Mouse (Mus musculus): ENCODE data around the gene Uqcc1. TPM values are rescaled to one million over a fixed set of nuclear protein-coding genes. Genes with fewer than 3 reads are reported as not detected.
A peak's percentile ranks its signal among the peaks of the same experiment; 100 is the strongest.

Uqcc1 gene
- polyA plus RNA-seq, 1 experiment from 2014 or later: 65.6 TPM

DNA sequence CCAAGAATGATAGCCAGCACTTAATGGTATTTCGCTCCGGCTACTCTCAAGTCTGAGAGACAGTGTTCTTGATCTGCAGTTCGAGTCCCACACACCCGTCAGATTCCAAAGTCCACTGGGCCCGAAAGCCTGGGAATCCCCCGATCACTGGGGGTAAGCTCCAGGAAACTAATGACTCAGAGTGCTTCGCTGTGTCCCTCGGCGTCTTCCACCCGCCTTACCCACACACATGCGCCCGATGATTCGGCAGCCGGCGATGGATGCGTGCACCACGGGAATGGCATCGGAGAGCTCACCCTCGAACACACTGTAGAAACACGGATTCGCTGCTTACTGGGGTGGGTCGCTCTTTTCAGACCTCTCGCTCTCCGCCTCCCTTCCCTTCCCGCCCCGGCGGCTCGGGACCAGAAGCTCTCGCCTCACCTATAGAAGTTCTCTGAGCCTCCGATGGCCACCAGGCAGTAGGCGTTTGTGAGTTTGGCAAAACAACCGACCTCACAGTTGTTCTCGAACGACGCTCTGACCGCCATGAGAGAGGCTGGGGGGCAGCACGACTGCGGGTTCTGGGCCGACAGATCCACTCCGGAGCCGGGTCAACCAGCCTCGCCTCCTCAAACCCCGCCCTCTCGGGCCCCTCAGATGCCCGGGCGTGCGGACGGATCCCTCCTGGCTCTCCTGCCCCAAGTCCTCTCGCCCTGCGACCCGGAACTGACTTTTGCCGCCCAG lies 104.0 kb downstream of the Uqcc1 start:
- 2% methylated on average over 52 of the region's 52 CpGs for WGBS
- ATAC-seq (ENCODE audit: insufficient number of reproducible peaks, low FRiP score, low TSS enrichment, low read depth): peak; percentile 21
- Histone ChIP-seq H3K4me3 (replicated peaks) (peak overlapping the region; percentile 85), H3K9ac (peak overlapping the region; percentile 87), H3K9me3 (replicated peaks) (no peaks in the 10 kb centered on the region), H3K27me3 (no peaks in the 10 kb centered on the region), H3K27ac (replicated peaks) (peak overlapping the region; percentile 94), H3K36me3 (peaks cover 31% of the 10 kb centered on the region), H3K4me1 (peaks cover 18% of the 10 kb centered on the region), H3K4me2 (replicated peaks) (peak overlapping the region; percentile 82)

DNA sequence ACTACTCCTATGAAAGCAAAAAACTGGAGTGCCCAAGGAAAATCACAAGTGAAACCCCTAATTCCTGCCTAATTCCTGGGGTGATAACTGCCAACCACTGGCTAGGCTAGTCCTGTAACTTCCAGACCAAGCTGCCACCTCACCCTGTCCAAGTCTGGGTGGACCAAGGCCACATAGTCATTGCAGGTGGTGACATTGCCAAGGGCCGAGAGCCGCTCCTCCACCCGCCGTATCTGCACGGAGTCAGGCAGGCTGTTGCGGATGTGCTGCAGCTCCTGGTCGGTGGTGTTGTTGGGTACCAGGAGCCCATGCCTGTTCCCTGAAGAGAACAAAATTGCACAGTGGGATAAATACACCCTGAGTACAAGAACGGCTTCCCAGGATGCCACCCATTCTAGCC lies 106.4 kb downstream of the Uqcc1 start:
- whole genome bisulfite sequencing: 93% methylated on average over 8 of the region's 8 CpGs

DNA sequence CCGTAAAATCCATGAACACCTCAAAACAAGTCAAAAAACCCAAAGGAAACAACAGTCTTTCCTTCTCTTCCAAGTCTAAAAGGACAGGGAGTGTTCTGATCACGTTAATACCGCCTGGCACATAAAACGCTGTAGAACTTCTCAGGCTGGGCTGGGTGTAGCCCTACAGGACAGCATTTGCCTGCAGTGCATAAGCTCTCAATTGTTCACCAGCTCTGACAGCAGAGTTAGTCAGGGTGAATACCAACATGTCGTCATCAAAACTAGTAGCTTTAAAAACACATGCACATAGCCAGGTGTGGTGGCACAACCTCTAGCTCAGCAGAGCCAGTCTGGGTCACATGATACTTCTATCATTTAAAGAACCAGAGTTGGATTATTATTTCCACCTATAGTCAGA lies 109.3 kb downstream of the Uqcc1 start:
- no peaks in the 10 kb centered on the region for H3K9me3 ChIP-seq (replicated peaks)
- H3K4me3 ChIP-seq (replicated peaks): no peak overlapping the region
- no peak for ATAC-seq (ENCODE audit: insufficient number of reproducible peaks, low FRiP score, low TSS enrichment, low read depth)
- no peaks in the 10 kb centered on the region for H3K27me3 ChIP-seq
- 79% methylated on average over 5 of the region's 5 CpGs for WGBS
- H3K36me3 ChIP-seq: peaks cover 46% of the 10 kb centered on the region
- H3K4me1 ChIP-seq: peaks cover 25% of the 10 kb centered on the region
- no peak overlapping the region for H3K9ac ChIP-seq
- H3K27ac ChIP-seq (replicated peaks): no peak overlapping the region
- H3K4me2 ChIP-seq (replicated peaks): no peak overlapping the region

More for the DNA sequence above, 106.4 kb downstream of the Uqcc1 start:
- Histone ChIP-seq H3K4me1 (peaks cover 25% of the 10 kb centered on the region), H3K36me3 (peaks cover 46% of the 10 kb centered on the region), H3K4me3 (replicated peaks) (no peak overlapping the region), H3K27me3 (no peaks in the 10 kb centered on the region), H3K9me3 (replicated peaks) (no peaks in the 10 kb centered on the region), H3K4me2 (replicated peaks) (no peak overlapping the region), H3K27ac (replicated peaks) (no peak overlapping the region), H3K9ac (no peak overlapping the region)
- ATAC-seq (ENCODE audit: insufficient number of reproducible peaks, low FRiP score, low TSS enrichment, low read depth): no peak

DNA sequence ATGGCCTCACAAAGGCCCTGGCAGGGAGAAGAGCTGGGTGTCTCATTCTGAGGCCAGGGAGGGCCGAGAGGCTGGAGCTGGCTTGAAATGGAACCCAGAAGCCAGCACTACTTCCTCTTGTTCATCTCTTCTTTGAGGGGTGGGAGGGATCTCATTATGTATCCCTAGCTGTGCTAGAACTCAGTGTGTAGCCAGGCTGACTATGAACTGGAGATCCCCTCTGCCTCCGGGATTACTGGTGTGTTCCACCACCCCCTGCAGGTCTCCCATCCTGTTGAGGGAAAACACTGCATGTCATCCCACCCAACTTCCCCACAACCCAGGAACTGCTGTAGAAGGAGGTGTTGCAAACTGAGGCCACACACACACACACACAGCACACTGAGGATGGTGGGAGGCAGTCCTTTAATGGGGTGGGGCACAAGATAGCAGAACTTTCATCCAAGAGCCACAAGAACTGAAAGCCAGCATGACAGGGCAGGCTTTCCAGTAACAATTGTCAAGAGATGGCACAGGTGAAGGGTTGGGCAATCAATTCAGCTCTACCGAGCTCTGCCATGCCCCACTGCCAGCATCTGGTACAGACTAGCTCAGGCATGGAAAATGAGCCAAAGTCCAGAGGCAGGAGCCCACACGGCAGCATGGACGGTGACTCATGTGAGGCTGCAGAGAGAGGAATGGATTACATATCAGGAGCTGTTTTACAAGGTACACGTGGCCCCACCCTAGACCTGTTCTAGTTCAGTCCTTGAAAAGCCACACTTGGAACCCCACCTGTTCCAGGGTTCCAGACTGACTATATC lies 110.5 kb downstream of the Uqcc1 start:
- no peaks in the 10 kb centered on the region for H3K27me3 ChIP-seq
- WGBS: 56% methylated on average over 6 of the region's 6 CpGs
- no peak for ATAC-seq (ENCODE audit: insufficient number of reproducible peaks, low FRiP score, low TSS enrichment, low read depth)
- peak overlapping the region; percentile 76 for H3K4me2 ChIP-seq (replicated peaks)
- H3K27ac ChIP-seq (replicated peaks): peak overlapping the region; percentile 82
- peaks cover 18% of the 10 kb centered on the region for H3K4me1 ChIP-seq
- peak overlapping the region; percentile 78 for H3K4me3 ChIP-seq (replicated peaks)
- 0 out of 2 replicates have a peak overlapping the region, but pooled peaks have one; percentile 6 for H3K9ac ChIP-seq
- H3K9me3 ChIP-seq (replicated peaks): no peaks in the 10 kb centered on the region
- H3K36me3 ChIP-seq: peaks cover 46% of the 10 kb centered on the region

DNA sequence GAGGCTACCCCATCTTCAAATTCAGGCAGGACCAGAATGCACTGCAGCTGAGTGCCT lies 110.9 kb downstream of the Uqcc1 start, which contains the start of gene BC029722:
Gene BC029722 (minus strand): TSS at position 35 of the 57 bp plus-strand sequence.
- ATAC-seq (ENCODE audit: insufficient number of reproducible peaks, low FRiP score, low TSS enrichment, low read depth): no peak
- Histone ChIP-seq H3K9me3 (replicated peaks) (no peaks in the 10 kb centered on the region), H3K4me3 (replicated peaks) (peak within 1 kb of the TSS; percentile 78), H3K27me3 (no peaks in the 10 kb centered on the region), H3K4me1 (peaks cover 18% of the 10 kb centered on the region), H3K9ac (peak within 1 kb of the TSS; percentile 74), H3K4me2 (replicated peaks) (peak within 1 kb of the TSS; percentile 76), H3K27ac (replicated peaks) (peak within 1 kb of the TSS; percentile 82), H3K36me3 (peaks cover 46% of the 10 kb centered on the region)

GRCm38 (mm10) chr2:155818596-155819391 lies 111.3 kb downstream of the Uqcc1 start:
- H3K4me1 ChIP-seq: peaks cover 18% of the 10 kb centered on the region
- ATAC-seq (ENCODE audit: insufficient number of reproducible peaks, low FRiP score, low TSS enrichment, low read depth): peak; percentile 92
- H3K9ac ChIP-seq: peak overlapping the region; percentile 74
- H3K27ac ChIP-seq (replicated peaks): peak overlapping the region; percentile 82
- peak overlapping the region; percentile 78 for H3K4me3 ChIP-seq (replicated peaks)
- H3K4me2 ChIP-seq (replicated peaks): peak overlapping the region; percentile 76
- peaks cover 42% of the 10 kb centered on the region for H3K36me3 ChIP-seq
- no peaks in the 10 kb centered on the region for H3K27me3 ChIP-seq
- H3K9me3 ChIP-seq (replicated peaks): no peaks in the 10 kb centered on the region
- WGBS: under 1% methylated on average over 37 of the region's 37 CpGs

DNA sequence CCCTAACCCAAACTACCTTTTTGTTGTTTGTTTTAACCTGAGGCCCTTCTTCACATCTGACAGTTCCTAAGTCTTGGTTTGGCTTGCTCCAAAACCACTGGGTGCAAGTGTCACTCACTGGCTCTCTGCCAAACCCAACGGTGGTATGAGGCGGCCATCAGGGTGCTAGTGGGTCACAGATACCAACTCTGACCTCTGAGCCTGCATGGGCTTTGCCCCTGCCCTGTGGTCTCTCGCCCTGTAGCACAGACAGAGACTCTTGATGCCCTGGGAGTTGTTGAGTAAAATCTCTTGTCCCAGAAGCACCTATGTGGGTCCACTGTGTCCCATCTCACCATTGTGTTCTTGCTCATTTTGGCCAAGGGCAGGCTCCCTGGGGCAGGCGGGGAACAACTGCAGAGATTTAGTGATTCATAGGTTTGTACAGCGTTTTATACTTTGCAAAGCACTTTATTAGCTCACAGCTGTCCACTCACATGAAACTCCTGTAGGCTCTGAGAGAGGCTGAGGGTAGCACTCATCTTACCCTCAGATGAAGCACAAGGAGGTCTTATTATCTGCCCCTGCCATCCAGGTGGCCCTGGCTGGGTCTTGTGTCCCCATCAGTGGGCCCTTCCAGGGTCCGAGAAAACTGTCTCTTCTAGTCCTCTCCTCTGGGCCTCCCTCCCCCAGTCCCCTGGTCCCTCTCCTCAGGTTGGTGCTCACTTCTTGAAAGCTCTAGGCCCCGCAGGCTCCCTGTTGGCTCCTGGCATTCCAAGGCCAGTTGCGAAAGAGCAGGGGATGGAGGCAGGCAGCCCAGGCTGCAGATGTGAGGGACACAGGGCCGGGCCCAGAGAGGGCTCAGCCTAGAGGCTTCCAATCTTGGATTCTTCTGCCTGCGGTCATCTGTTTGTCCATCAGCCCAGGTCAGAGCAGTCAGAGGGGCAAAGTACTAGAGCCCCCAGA lies 112.5 kb downstream of the Uqcc1 start:
- Histone ChIP-seq H3K9me3 (replicated peaks) (no peaks in the 10 kb centered on the region), H3K27me3 (no peaks in the 10 kb centered on the region), H3K4me2 (replicated peaks) (no peak overlapping the region), H3K27ac (replicated peaks) (no peak overlapping the region), H3K4me3 (replicated peaks) (peak overlapping the region; percentile 78), H3K4me1 (peaks cover 18% of the 10 kb centered on the region), H3K9ac (no peak overlapping the region), H3K36me3 (peaks cover 30% of the 10 kb centered on the region)
- 81% methylated on average over 10 of the region's 10 CpGs for WGBS
- ATAC-seq (ENCODE audit: insufficient number of reproducible peaks, low FRiP score, low TSS enrichment, low read depth): no peak

DNA sequence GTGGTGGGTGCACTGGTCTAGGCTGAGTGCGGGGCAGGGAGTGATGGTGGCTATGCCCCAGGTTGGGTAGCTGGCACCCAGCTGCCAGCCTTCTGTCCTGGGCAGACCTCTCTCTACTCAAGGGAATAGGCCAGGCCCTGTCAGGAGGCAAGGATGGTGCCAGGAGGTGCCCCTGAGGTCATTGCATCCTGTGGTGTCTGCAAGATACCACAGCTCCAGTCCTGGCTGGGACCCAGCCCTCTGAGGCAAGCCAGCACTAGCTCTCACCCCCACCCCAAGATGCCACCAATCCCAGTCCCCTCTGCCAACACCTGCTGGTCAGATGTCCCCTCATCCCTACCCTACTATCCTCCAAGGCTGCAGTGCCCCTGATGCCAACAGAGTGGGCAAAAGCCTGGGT lies 113.9 kb downstream of the Uqcc1 start:
- WGBS: 100% methylated on average over 1 of the region's 1 CpGs
- Histone ChIP-seq H3K4me1 (peaks cover 18% of the 10 kb centered on the region), H3K36me3 (peaks cover 17% of the 10 kb centered on the region), H3K4me2 (replicated peaks) (no peak overlapping the region), H3K27me3 (no peaks in the 10 kb centered on the region), H3K4me3 (replicated peaks) (no peak overlapping the region), H3K27ac (replicated peaks) (no peak overlapping the region), H3K9me3 (replicated peaks) (no peaks in the 10 kb centered on the region), H3K9ac (no peak overlapping the region)
- no peak for ATAC-seq (ENCODE audit: insufficient number of reproducible peaks, low FRiP score, low TSS enrichment, low read depth)

GRCm38 (mm10) chr2:155814829-155815228 lies 115.3 kb downstream of the Uqcc1 start:
- H3K9me3 ChIP-seq (replicated peaks): no peaks in the 10 kb centered on the region
- no peak overlapping the region for H3K9ac ChIP-seq
- peaks cover 18% of the 10 kb centered on the region for H3K4me1 ChIP-seq
- WGBS: 23% methylated on average over 5 of the region's 5 CpGs
- no peak overlapping the region for H3K4me3 ChIP-seq (replicated peaks)
- peaks cover 3% of the 10 kb centered on the region for H3K36me3 ChIP-seq
- no peak overlapping the region for H3K27ac ChIP-seq (replicated peaks)
- H3K4me2 ChIP-seq (replicated peaks): no peak overlapping the region
- ATAC-seq (ENCODE audit: insufficient number of reproducible peaks, low FRiP score, low TSS enrichment, low read depth): no peak
- H3K27me3 ChIP-seq: no peaks in the 10 kb centered on the region

GRCm38 (mm10) chr2:155812637-155813036 lies 117.5 kb downstream of the Uqcc1 start:
- Histone ChIP-seq H3K9me3 (replicated peaks) (no peaks in the 10 kb centered on the region), H3K9ac (no peak overlapping the region), H3K4me3 (replicated peaks) (no peak overlapping the region), H3K27me3 (no peaks in the 10 kb centered on the region), H3K4me2 (replicated peaks) (no peak overlapping the region), H3K27ac (replicated peaks) (no peak overlapping the region), H3K36me3 (no peaks in the 10 kb centered on the region), H3K4me1 (peaks cover under 1% of the 10 kb centered on the region; the same call in 1 of the 2 replicates)
- 74% methylated on average over 4 of the region's 4 CpGs for WGBS
- no peak for ATAC-seq (ENCODE audit: insufficient number of reproducible peaks, low FRiP score, low TSS enrichment, low read depth)
